Mouse (Mus musculus) spleen, postnatal 0 days (tissue): ENCODE data around the gene Cd24a. TPM values are rescaled to one million over a fixed set of nuclear protein-coding genes. Genes with fewer than 3 reads are reported as not detected.

Experiments
- polyA plus RNA-seq: library from polyadenylated mRNA; unstranded; fragments of >200 nt; fragmentation: Nextera tagmentation; extraction: Ambion mirVana; gene quantifications from 2 replicates; pipeline ENCODE4 v1.2.1, GENCODE M21; 2015

Cd24a gene
- polyA plus RNA-seq, result 787 and 927 TPM in 2 replicates

DNA sequence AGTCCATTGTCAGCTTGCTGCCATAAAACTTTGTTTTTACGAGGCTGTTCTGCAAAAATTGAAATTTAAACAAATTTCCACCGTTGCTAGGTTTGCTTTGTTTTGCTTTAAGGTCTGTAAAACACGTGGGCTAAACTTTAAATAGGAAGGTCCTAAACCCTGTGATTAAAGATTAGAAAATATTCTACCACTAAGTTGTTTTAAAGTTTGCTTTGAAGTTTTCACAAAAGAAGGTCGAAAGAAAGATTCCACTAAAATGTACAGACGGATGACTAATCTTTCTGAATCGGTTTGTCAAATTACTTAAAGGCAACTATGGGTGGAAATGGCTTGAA is at the start of gene Cd24a:
TSS of gene Cd24a (plus strand) at position 288 of the 335 bp plus-strand sequence.

DNA sequence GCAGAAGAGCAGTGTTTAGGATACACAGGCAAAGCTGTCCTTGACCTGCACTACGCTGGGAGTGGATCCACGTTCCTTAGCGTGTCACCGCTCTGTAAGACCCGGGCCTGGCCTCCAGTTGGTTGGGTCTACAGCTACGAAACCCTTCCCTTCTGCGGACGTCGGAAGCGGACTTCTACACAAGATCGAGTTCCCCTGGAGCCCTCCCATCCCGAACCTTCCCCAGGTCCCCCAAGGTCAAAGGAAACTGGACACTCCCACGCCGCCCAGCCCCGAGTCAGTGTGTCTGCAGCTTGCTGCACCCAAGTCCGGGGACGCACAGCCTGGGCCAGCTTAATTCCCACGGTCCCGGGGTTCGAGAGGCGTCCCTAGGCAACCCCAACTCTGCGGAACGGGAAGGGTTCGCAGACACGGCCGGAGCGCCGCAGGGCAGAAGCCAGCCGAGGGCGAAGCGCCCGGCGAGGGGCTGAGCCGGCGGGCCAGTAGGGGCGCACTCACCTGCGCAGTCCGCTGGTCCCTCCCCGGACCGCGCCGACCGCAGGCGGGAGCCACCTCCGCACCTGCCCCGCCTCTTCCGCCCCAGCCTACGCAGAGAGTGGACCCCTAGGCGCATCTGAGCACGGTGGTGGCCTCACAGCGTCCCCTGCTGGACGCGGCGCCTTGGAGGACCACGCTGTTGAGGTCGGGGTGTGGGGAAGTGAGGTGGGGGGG is 37.5 kb upstream of the Cd24a start, which contains the start of gene 1700021F05Rik:
TSS of gene 1700021F05Rik (minus strand) at position 553 of the 711 bp plus-strand sequence.

Other genes with a start within 250 kb of the Cd24a start
- 1.2 TPM in 2 replicates for gene Bend3, start 99.5 kb upstream of the Cd24a start, polyA plus RNA-seq
- gene Gm9803, start 54.2 kb upstream of the Cd24a start, polyA plus RNA-seq, result 9.6 and 14.4 TPM in 2 replicates
- 32.7 TPM in 2 replicates for gene 1700021F05Rik, start 37.3 kb upstream of the Cd24a start, polyA plus RNA-seq